Mouse (Mus musculus): ENCODE measurements around the gene Shmt1. TPM values are rescaled to one million over a fixed set of nuclear protein-coding genes. Genes with fewer than 3 reads are reported as not detected.
"Not testable (repeated sequence)": the region's sequence is repeated elsewhere in the genome, so short reads cannot be mapped to it uniquely, and the experiment has no call there.

Gene Shmt1
- 60.9 and 82.5 TPM in 2 replicates for polyA plus RNA-seq (2016; fragmentation: Nextera tagmentation; extraction: Ambion mirVana)

GRCm38 (mm10) chr11:60811618-60812017, at the start of gene Shmt1:
Gene Shmt1 (minus strand): TSS chr11:60811718.
- DNase-seq (ENCODE audit: low spot score); H3K9me3 ChIP-seq; H3K36me3 ChIP-seq; H3K27me3 ChIP-seq (ENCODE audit: insufficient read depth, poor library complexity, severe bottlenecking): not testable (repeated sequence)
- Histone ChIP-seq H3K4me1 (peaks cover 29% of the 10 kb centered on the region), H3K27ac (peak within 1 kb of the TSS; percentile 84), H3K4me3 (peak within 1 kb of the TSS; percentile 64)
- WGBS, result 24% methylated on average over 6 of the region's 6 CpGs

- no peaks in the 10 kb centered on the region for H3K4me1 ChIP-seq
- H3K4me3 ChIP-seq, result no peak overlapping the region
- no peaks in the 10 kb centered on the region for H3K27me3 ChIP-seq (ENCODE audit: insufficient read depth, poor library complexity, severe bottlenecking)
- 74% methylated on average over 3 of the region's 3 CpGs for WGBS
- H3K9me3 ChIP-seq, result no peaks in the 10 kb centered on the region
- no peak for DNase-seq (ENCODE audit: low spot score)
- H3K27ac ChIP-seq, result no peak overlapping the region
- H3K36me3 ChIP-seq, result peaks cover 85% of the 10 kb centered on the region
Observed at GRCm38 (mm10) chr11:60856587-60856986, 45.1 kb upstream of the Shmt1 start.

GRCm38 (mm10) chr11:60845415-60845814, 33.9 kb upstream of the Shmt1 start:
- 84% methylated on average over 5 of the region's 5 CpGs for WGBS
- H3K27ac ChIP-seq, result no peak overlapping the region
- H3K9me3 ChIP-seq, result no peaks in the 10 kb centered on the region
- DNase-seq (ENCODE audit: low spot score), result no peak
- H3K4me1 ChIP-seq, result 0 out of 2 replicates have a peak, but pooled peaks cover 4% of the 10 kb centered on the region
- no peak overlapping the region for H3K4me3 ChIP-seq
- H3K27me3 ChIP-seq (ENCODE audit: insufficient read depth, poor library complexity, severe bottlenecking), result no peaks in the 10 kb centered on the region
- peaks cover 40% of the 10 kb centered on the region for H3K36me3 ChIP-seq

- H3K36me3 ChIP-seq, result peaks cover 30% of the 10 kb centered on the region
- no peak for DNase-seq (ENCODE audit: low spot score)
- H3K9me3 ChIP-seq, result no peaks in the 10 kb centered on the region
- 91% methylated on average over 5 of the region's 5 CpGs for WGBS
- 0 out of 2 replicates have a peak, but pooled peaks cover 4% of the 10 kb centered on the region for H3K4me1 ChIP-seq
- H3K4me3 ChIP-seq, result no peak overlapping the region
- no peaks in the 10 kb centered on the region for H3K27me3 ChIP-seq (ENCODE audit: insufficient read depth, poor library complexity, severe bottlenecking)
- no peak overlapping the region for H3K27ac ChIP-seq
Observed at GRCm38 (mm10) chr11:60843412-60843811, 31.9 kb upstream of the Shmt1 start.

- H3K27me3 ChIP-seq (ENCODE audit: insufficient read depth, poor library complexity, severe bottlenecking), result no peaks in the 10 kb centered on the region
- H3K9me3 ChIP-seq, result no peaks in the 10 kb centered on the region
- no peak overlapping the region for H3K27ac ChIP-seq
- H3K4me1 ChIP-seq, result 0 out of 2 replicates have a peak, but pooled peaks cover 4% of the 10 kb centered on the region
- WGBS, result 76% methylated on average over 12 of the region's 12 CpGs
- peaks cover 27% of the 10 kb centered on the region for H3K36me3 ChIP-seq
- no peak overlapping the region for H3K4me3 ChIP-seq
- no peak for DNase-seq (ENCODE audit: low spot score)
Observed at GRCm38 (mm10) chr11:60841467-60842200, 30.1 kb upstream of the Shmt1 start.

GRCm38 (mm10) chr11:60837644-60838406, 26.3 kb upstream of the Shmt1 start:
- 87% methylated on average over 10 of the region's 10 CpGs for WGBS
- H3K4me3 ChIP-seq, result no peak overlapping the region
- no peaks in the 10 kb centered on the region for H3K27me3 ChIP-seq (ENCODE audit: insufficient read depth, poor library complexity, severe bottlenecking)
- H3K36me3 ChIP-seq, result peaks cover 15% of the 10 kb centered on the region; the same call in 1 of the 2 replicates
- H3K27ac ChIP-seq, result no peak overlapping the region
- no peaks in the 10 kb centered on the region for H3K4me1 ChIP-seq
- no peaks in the 10 kb centered on the region for H3K9me3 ChIP-seq
- DNase-seq (ENCODE audit: low spot score), result no peak

GRCm38 (mm10) chr11:60836897-60837296, 25.4 kb upstream of the Shmt1 start:
- peaks cover 15% of the 10 kb centered on the region; the same call in 1 of the 2 replicates for H3K36me3 ChIP-seq
- DNase-seq (ENCODE audit: low spot score), result no peak
- H3K4me3 ChIP-seq, result no peak overlapping the region
- H3K4me1 ChIP-seq, result no peaks in the 10 kb centered on the region
- H3K27me3 ChIP-seq (ENCODE audit: insufficient read depth, poor library complexity, severe bottlenecking), result no peaks in the 10 kb centered on the region
- no peak overlapping the region for H3K27ac ChIP-seq
- no peaks in the 10 kb centered on the region for H3K9me3 ChIP-seq
- WGBS, result 92% methylated on average over 6 of the region's 6 CpGs

GRCm38 (mm10) chr11:60830433-60831052, 19.0 kb upstream of the Shmt1 start, which contains the start of gene Dhrs7b:
Gene Dhrs7b (plus strand): TSS chr11:60830631.
- H3K4me1 ChIP-seq, result peaks cover 6% of the 10 kb centered on the region
- no peaks in the 10 kb centered on the region for H3K9me3 ChIP-seq
- H3K27me3 ChIP-seq (ENCODE audit: insufficient read depth, poor library complexity, severe bottlenecking), result no peaks in the 10 kb centered on the region
- no peaks in the 10 kb centered on the region for H3K36me3 ChIP-seq
- WGBS, result under 1% methylated on average over 34 of the region's 34 CpGs
- peak within 1 kb of the TSS; percentile 90 for H3K27ac ChIP-seq
- DNase-seq (ENCODE audit: low spot score), result peak; percentile 95
- H3K4me3 ChIP-seq, result peak within 1 kb of the TSS; percentile 71

GRCm38 (mm10) chr11:60828903-60829302, 17.4 kb upstream of the Shmt1 start:
- no peak for DNase-seq (ENCODE audit: low spot score)
- Histone ChIP-seq H3K27ac (no peak overlapping the region), H3K36me3 (no peaks in the 10 kb centered on the region), H3K4me3 (no peak overlapping the region), H3K27me3 (ENCODE audit: insufficient read depth, poor library complexity, severe bottlenecking) (no peaks in the 10 kb centered on the region), H3K4me1 (peaks cover 6% of the 10 kb centered on the region), H3K9me3 (no peaks in the 10 kb centered on the region)
- 28% methylated on average over 2 of the region's 2 CpGs for WGBS

GRCm38 (mm10) chr11:60827241-60827945, 15.9 kb upstream of the Shmt1 start:
- no peak overlapping the region for H3K27ac ChIP-seq
- H3K9me3 ChIP-seq, result no peaks in the 10 kb centered on the region
- WGBS, result 59% methylated on average over 4 of the region's 4 CpGs
- no peak for DNase-seq (ENCODE audit: low spot score)
- H3K36me3 ChIP-seq, result no peaks in the 10 kb centered on the region
- H3K4me1 ChIP-seq, result peaks cover 6% of the 10 kb centered on the region
- H3K4me3 ChIP-seq, result no peak overlapping the region
- no peaks in the 10 kb centered on the region for H3K27me3 ChIP-seq (ENCODE audit: insufficient read depth, poor library complexity, severe bottlenecking)

- no peaks in the 10 kb centered on the region for H3K27me3 ChIP-seq (ENCODE audit: insufficient read depth, poor library complexity, severe bottlenecking)
- H3K9me3 ChIP-seq, result no peaks in the 10 kb centered on the region
- no peak overlapping the region for H3K4me3 ChIP-seq
- 52% methylated on average over 1 of the region's 1 CpGs for WGBS
- no peaks in the 10 kb centered on the region for H3K36me3 ChIP-seq
- H3K27ac ChIP-seq, result no peak overlapping the region
- peaks cover 6% of the 10 kb centered on the region for H3K4me1 ChIP-seq
- DNase-seq (ENCODE audit: low spot score), result no peak
Observed at GRCm38 (mm10) chr11:60826700-60827099, 15.2 kb upstream of the Shmt1 start.

GRCm38 (mm10) chr11:60825191-60825590, 13.7 kb upstream of the Shmt1 start:
- no peaks in the 10 kb centered on the region for H3K4me1 ChIP-seq
- no peak overlapping the region for H3K4me3 ChIP-seq
- no peak overlapping the region for H3K27ac ChIP-seq
- H3K9me3 ChIP-seq, result no peaks in the 10 kb centered on the region
- H3K36me3 ChIP-seq, result no peaks in the 10 kb centered on the region
- H3K27me3 ChIP-seq (ENCODE audit: insufficient read depth, poor library complexity, severe bottlenecking), result no peaks in the 10 kb centered on the region
- no peak for DNase-seq (ENCODE audit: low spot score)
- 82% methylated on average over 3 of the region's 3 CpGs for WGBS
